Mouse (Mus musculus) heart, postnatal 0 days (tissue): ENCODE measurements at regions not wholly inside any gene's neighbourhood (a gene's known extent, or its start where the extent isn't known, plus 50 kb on each side); places are given as distances from the start of the nearest gene placed in this dataset.

Source experiments
- CTCF ChIP-seq: IDR thresholded peaks from 2 replicates; pipeline ENCODE4 v1.5.1; 2016; ENCODE audit warnings: antibody characterized with exemption, control low read depth, low read depth
- EP300 ChIP-seq: IDR thresholded peaks from 2 replicates; pipeline ENCODE4 v1.6.1; 2016; ENCODE audit warnings: antibody characterized with exemption, low read depth

DNA sequence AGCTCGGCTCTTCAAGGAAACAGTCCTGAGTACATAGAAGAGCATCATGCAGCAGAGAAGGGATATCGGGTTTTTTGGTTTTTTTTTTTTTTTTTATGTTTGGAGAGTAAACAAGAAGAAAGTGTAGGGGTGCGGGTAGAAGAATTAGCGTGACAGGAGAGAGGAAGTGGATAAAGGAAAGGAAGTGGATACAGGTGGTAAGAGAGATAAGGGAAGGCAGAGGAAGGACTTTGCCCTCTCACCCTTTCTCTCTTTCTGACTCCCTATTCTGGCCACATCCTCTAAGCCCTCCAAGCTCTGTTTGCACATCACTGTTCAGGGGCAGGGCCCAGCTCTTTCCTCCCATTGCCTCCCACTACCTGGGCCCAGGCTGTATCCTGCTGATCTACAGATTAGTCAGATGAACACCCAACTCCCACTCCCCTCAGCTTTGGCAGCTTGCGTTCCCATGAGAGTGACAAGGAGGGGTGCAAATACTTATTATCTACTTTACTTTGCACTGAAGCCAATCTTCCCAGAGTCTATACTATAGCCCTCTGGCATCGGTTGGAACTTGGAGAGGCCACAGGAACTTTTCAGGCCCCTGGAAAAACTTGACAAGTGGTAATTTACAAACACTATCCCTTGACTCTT is 103.6 kb upstream of the Tmem164 start:
- no peak for TF ChIP-seq CTCF
- peak; percentile 20; the same call in 1 of the 2 replicates for TF ChIP-seq EP300
